Mouse (Mus musculus): ENCODE measurements around the gene Klhl41. TPM values are rescaled to one million over a fixed set of nuclear protein-coding genes. Genes with fewer than 3 reads are reported as not detected.
A peak's percentile ranks its signal among the peaks of the same experiment; 100 is the strongest.

The Klhl41 gene
- polyA plus RNA-seq, 1 experiment from 2014 or later: 0.43 TPM

GRCm38 (mm10) chr2:69684488-69684887 is 14.6 kb downstream of the Klhl41 start:
- WGBS (ENCODE audit: insufficient replicate concordance): 71% methylated on average over 3 of the region's 3 CpGs
- H3K9ac ChIP-seq: no peak overlapping the region
- H3K9me3 ChIP-seq (replicated peaks): no peaks in the 10 kb centered on the region
- no peak overlapping the region for H3K4me2 ChIP-seq
- DNase-seq: no peak
- H3K27ac ChIP-seq: no peak overlapping the region
- H3K4me3 ChIP-seq (replicated peaks): no peak overlapping the region
- ATAC-seq (ENCODE audit: low read depth): no peak
- no peaks in the 10 kb centered on the region for H3K27me3 ChIP-seq
- peaks cover 6% of the 10 kb centered on the region for H3K36me3 ChIP-seq
- H3K4me1 ChIP-seq (replicated peaks): no peaks in the 10 kb centered on the region

GRCm38 (mm10) chr2:69690214-69690613 is 20.3 kb downstream of the Klhl41 start:
- DNase-seq: no peak
- ATAC-seq (ENCODE audit: low read depth): no peak
- 82% methylated on average over 3 of the region's 3 CpGs for WGBS (ENCODE audit: insufficient replicate concordance)
- no peaks in the 10 kb centered on the region for H3K9me3 ChIP-seq (replicated peaks)
- H3K4me1 ChIP-seq (replicated peaks): no peaks in the 10 kb centered on the region
- H3K36me3 ChIP-seq: peaks cover 41% of the 10 kb centered on the region
- H3K27me3 ChIP-seq: no peaks in the 10 kb centered on the region
- H3K27ac ChIP-seq: no peak overlapping the region
- H3K4me2 ChIP-seq: no peak overlapping the region
- no peak overlapping the region for H3K4me3 ChIP-seq (replicated peaks)
- H3K9ac ChIP-seq: no peak overlapping the region

GRCm38 (mm10) chr2:69690843-69691242 is 20.9 kb downstream of the Klhl41 start:
- no peak overlapping the region for H3K4me3 ChIP-seq (replicated peaks)
- H3K4me2 ChIP-seq: no peak overlapping the region
- no peaks in the 10 kb centered on the region for H3K9me3 ChIP-seq (replicated peaks)
- peaks cover 41% of the 10 kb centered on the region for H3K36me3 ChIP-seq
- WGBS (ENCODE audit: insufficient replicate concordance): 84% methylated on average over 6 of the region's 6 CpGs
- no peak overlapping the region for H3K27ac ChIP-seq
- ATAC-seq (ENCODE audit: low read depth) (no peak), DNase-seq (no peak)
- no peaks in the 10 kb centered on the region for H3K4me1 ChIP-seq (replicated peaks)
- H3K27me3 ChIP-seq: no peaks in the 10 kb centered on the region
- H3K9ac ChIP-seq: no peak overlapping the region

- Histone ChIP-seq H3K4me1 (replicated peaks) (no peaks in the 10 kb centered on the region), H3K36me3 (peaks cover 43% of the 10 kb centered on the region), H3K9me3 (replicated peaks) (no peaks in the 10 kb centered on the region), H3K27me3 (no peaks in the 10 kb centered on the region), H3K4me2 (no peak overlapping the region), H3K4me3 (replicated peaks) (no peak overlapping the region), H3K9ac (no peak overlapping the region), H3K27ac (no peak overlapping the region)
- no peak for DNase-seq
- no peak for ATAC-seq (ENCODE audit: low read depth)
- WGBS (ENCODE audit: insufficient replicate concordance): 81% methylated on average over 11 of the region's 11 CpGs
Measured at GRCm38 (mm10) chr2:69693501-69693900, 23.6 kb downstream of the Klhl41 start.

GRCm38 (mm10) chr2:69700446-69700845 is 30.5 kb downstream of the Klhl41 start:
- H3K36me3 ChIP-seq: peaks cover 33% of the 10 kb centered on the region
- H3K9me3 ChIP-seq (replicated peaks): no peaks in the 10 kb centered on the region
- no peak for DNase-seq
- H3K4me2 ChIP-seq: no peak overlapping the region
- H3K4me1 ChIP-seq (replicated peaks): no peaks in the 10 kb centered on the region
- ATAC-seq (ENCODE audit: low read depth): no peak
- H3K27ac ChIP-seq: no peak overlapping the region
- no peak overlapping the region for H3K4me3 ChIP-seq (replicated peaks)
- no peak overlapping the region for H3K9ac ChIP-seq
- no peaks in the 10 kb centered on the region for H3K27me3 ChIP-seq
- WGBS (ENCODE audit: insufficient replicate concordance): 87% methylated on average over 8 of the region's 8 CpGs

- Histone ChIP-seq H3K4me1 (replicated peaks) (peaks cover 17% of the 10 kb centered on the region), H3K9me3 (replicated peaks) (no peaks in the 10 kb centered on the region), H3K4me2 (no peak overlapping the region), H3K27ac (no peak overlapping the region), H3K36me3 (peaks cover 5% of the 10 kb centered on the region; the same call in 1 of the 2 replicates), H3K4me3 (replicated peaks) (0 out of 2 replicates have a peak overlapping the region, but pooled peaks have one; percentile 75), H3K9ac (no peak overlapping the region), H3K27me3 (no peaks in the 10 kb centered on the region)
- DNase-seq (no peak), ATAC-seq (ENCODE audit: low read depth) (no peak)
- WGBS (ENCODE audit: insufficient replicate concordance): 85% methylated on average over 14 of the region's 14 CpGs
Measured at GRCm38 (mm10) chr2:69712171-69712570, 42.3 kb downstream of the Klhl41 start.

- DNase-seq (peak; percentile 81), ATAC-seq (ENCODE audit: low read depth) (peak; percentile 99)
- H3K4me1 ChIP-seq (replicated peaks): peaks cover 17% of the 10 kb centered on the region
- peak within 1 kb of the TSS; percentile 79 for H3K9ac ChIP-seq
- H3K4me2 ChIP-seq: peak within 1 kb of the TSS; percentile 79
- no peaks in the 10 kb centered on the region for H3K27me3 ChIP-seq
- peak within 1 kb of the TSS; percentile 75 for H3K4me3 ChIP-seq (replicated peaks)
- WGBS (ENCODE audit: insufficient replicate concordance): under 1% methylated on average over 39 of the region's 39 CpGs
- peak within 1 kb of the TSS; percentile 51; the same call in 1 of the 2 replicates for H3K27ac ChIP-seq
- no peaks in the 10 kb centered on the region for H3K9me3 ChIP-seq (replicated peaks)
- no peaks in the 10 kb centered on the region for H3K36me3 ChIP-seq
Measured at GRCm38 (mm10) chr2:69712981-69713625, 43.2 kb downstream of the Klhl41 start, which contains the start of gene Fastkd1. TSS of gene Fastkd1 (minus strand) at chr2:69713516.

- H3K9me3 ChIP-seq (replicated peaks): no peaks in the 10 kb centered on the region
- no peaks in the 10 kb centered on the region; the same call in 1 of the 2 replicates for H3K27me3 ChIP-seq
- no peak for ATAC-seq (ENCODE audit: low read depth)
- H3K4me1 ChIP-seq (replicated peaks): peaks cover 17% of the 10 kb centered on the region
- peak overlapping the region; percentile 75 for H3K4me3 ChIP-seq (replicated peaks)
- H3K36me3 ChIP-seq: no peaks in the 10 kb centered on the region
- H3K9ac ChIP-seq: no peak overlapping the region
- DNase-seq: no peak
- 20% methylated on average over 4 of the region's 4 CpGs for WGBS (ENCODE audit: insufficient replicate concordance)
- H3K27ac ChIP-seq: no peak overlapping the region
- peak overlapping the region; percentile 79 for H3K4me2 ChIP-seq
Measured at GRCm38 (mm10) chr2:69713626-69714014, 43.7 kb downstream of the Klhl41 start.

GRCm38 (mm10) chr2:69714126-69714525 is 44.2 kb downstream of the Klhl41 start:
- H3K9me3 ChIP-seq (replicated peaks): no peaks in the 10 kb centered on the region
- no peak for DNase-seq
- peaks cover 5% of the 10 kb centered on the region; the same call in 1 of the 2 replicates for H3K27me3 ChIP-seq
- H3K4me2 ChIP-seq: no peak overlapping the region
- no peak overlapping the region for H3K9ac ChIP-seq
- no peak overlapping the region for H3K27ac ChIP-seq
- H3K36me3 ChIP-seq: no peaks in the 10 kb centered on the region
- H3K4me1 ChIP-seq (replicated peaks): peaks cover 17% of the 10 kb centered on the region
- no peak overlapping the region for H3K4me3 ChIP-seq (replicated peaks)
- WGBS (ENCODE audit: insufficient replicate concordance): 69% methylated on average over 5 of the region's 5 CpGs
- no peak for ATAC-seq (ENCODE audit: low read depth)

- Histone ChIP-seq H3K4me2 (no peak overlapping the region), H3K27ac (no peak overlapping the region), H3K4me3 (replicated peaks) (no peak overlapping the region), H3K9ac (no peak overlapping the region), H3K9me3 (replicated peaks) (no peaks in the 10 kb centered on the region), H3K36me3 (no peaks in the 10 kb centered on the region), H3K4me1 (replicated peaks) (peaks cover 10% of the 10 kb centered on the region), H3K27me3 (peaks cover 18% of the 10 kb centered on the region)
- DNase-seq (no peak), ATAC-seq (ENCODE audit: low read depth) (no peak)
- WGBS (ENCODE audit: insufficient replicate concordance): 48% methylated on average over 3 of the region's 3 CpGs
Measured at GRCm38 (mm10) chr2:69716483-69716882, 46.6 kb downstream of the Klhl41 start.

- H3K27me3 ChIP-seq: peaks cover 19% of the 10 kb centered on the region
- DNase-seq (no peak), ATAC-seq (ENCODE audit: low read depth) (no peak)
- no peaks in the 10 kb centered on the region for H3K9me3 ChIP-seq (replicated peaks)
- 67% methylated on average over 1 of the region's 1 CpGs for WGBS (ENCODE audit: insufficient replicate concordance)
- H3K9ac ChIP-seq: no peak overlapping the region
- H3K27ac ChIP-seq: no peak overlapping the region
- no peak overlapping the region for H3K4me3 ChIP-seq (replicated peaks)
- H3K36me3 ChIP-seq: no peaks in the 10 kb centered on the region
- no peak overlapping the region for H3K4me2 ChIP-seq
- peaks cover 10% of the 10 kb centered on the region for H3K4me1 ChIP-seq (replicated peaks)
Measured at GRCm38 (mm10) chr2:69719121-69719520, 49.2 kb downstream of the Klhl41 start.

- ATAC-seq (ENCODE audit: low read depth): no peak
- no peaks in the 10 kb centered on the region; the same call in 1 of the 2 replicates for H3K36me3 ChIP-seq
- peaks cover 26% of the 10 kb centered on the region for H3K4me1 ChIP-seq (replicated peaks)
- 4% methylated on average over 12 of the region's 12 CpGs for WGBS (ENCODE audit: insufficient replicate concordance)
- H3K27ac ChIP-seq: peak within 1 kb of the TSS; percentile 84
- peak within 1 kb of the TSS; percentile 94 for H3K9ac ChIP-seq
- peak within 1 kb of the TSS; percentile 96 for H3K4me3 ChIP-seq (replicated peaks)
- H3K4me2 ChIP-seq: peak within 1 kb of the TSS; percentile 83
- DNase-seq: no peak
- H3K27me3 ChIP-seq: peaks cover 19% of the 10 kb centered on the region
- no peaks in the 10 kb centered on the region for H3K9me3 ChIP-seq (replicated peaks)
Measured at GRCm38 (mm10) chr2:69722273-69722649, 52.3 kb downstream of the Klhl41 start, which contains the start of gene Ppig. TSS of gene Ppig (plus strand) at chr2:69722545.
